Mouse (Mus musculus): ENCODE measurements around the gene Abca6. TPM values are rescaled to one million over a fixed set of nuclear protein-coding genes. Genes with fewer than 3 reads are reported as not detected.

The Abca6 gene
- polyA plus RNA-seq (2012; ENCODE audit: insufficient read depth, insufficient read length, low replicate concordance, missing spikeins) = not detected in 2 replicates

GRCm38 (mm10) chr11:110251534-110251933 lies at the start of gene Abca6:
Gene Abca6 (minus strand): TSS chr11:110251776.
- Histone ChIP-seq H3K27ac (ENCODE audit: insufficient read depth, low read depth, low read length) (no peak within 1 kb of the TSS), H3K4me1 (ENCODE audit: control insufficient read depth, insufficient read depth, low read length) (no peaks in the 10 kb centered on the region), H3K4me3 (ENCODE audit: insufficient read depth, low read depth, low read length) (peak within 1 kb of the TSS; percentile 6; the same call in 1 of the 2 replicates)
- TF ChIP-seq POLR2A (IDR thresholded peaks at IDR 0.05; ENCODE audit: insufficient read depth, low read depth, low read length) (no peak), CTCF (IDR thresholded peaks at IDR 0.05; ENCODE audit: insufficient read depth, low read depth, low read length) (no peak)
- WGBS = 8% methylated on average over 8 of the region's 8 CpGs

DNA sequence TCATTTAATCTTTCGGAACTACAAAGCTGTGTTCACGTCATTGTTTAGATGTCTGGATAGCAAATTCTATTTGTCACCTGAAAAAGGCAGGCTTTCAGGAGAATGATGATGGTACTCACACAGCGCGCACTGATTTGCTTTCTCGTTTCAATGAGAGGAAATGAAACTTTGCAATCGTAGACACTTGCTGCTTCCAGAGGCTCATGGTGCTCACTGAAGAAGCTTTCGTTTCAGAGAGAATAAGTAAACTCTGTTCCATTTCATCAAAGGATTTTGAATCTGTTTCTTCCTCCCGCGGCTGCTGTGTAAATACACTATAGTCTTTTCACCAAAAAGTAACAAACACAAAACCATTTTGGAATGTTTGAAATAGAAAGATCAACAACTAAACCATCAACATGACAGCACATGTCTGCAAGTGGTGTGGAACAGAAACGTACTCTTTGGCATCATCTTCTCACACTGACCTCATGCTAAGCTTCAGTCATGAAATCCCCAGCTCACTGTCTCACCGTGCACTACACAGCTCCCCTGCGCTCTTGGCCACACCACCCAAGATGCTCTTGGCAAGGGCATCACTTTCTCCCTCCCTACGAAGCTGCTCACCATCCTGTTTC lies 46.4 kb upstream of the Abca6 start:
- H3K4me1 ChIP-seq (ENCODE audit: control insufficient read depth, insufficient read depth, low read length) = no peaks in the 10 kb centered on the region
- TF ChIP-seq CTCF (IDR thresholded peaks at IDR 0.05; ENCODE audit: insufficient read depth, low read depth, low read length) (no peak), POLR2A (IDR thresholded peaks at IDR 0.05; ENCODE audit: insufficient read depth, low read depth, low read length) (no peak)
- H3K27ac ChIP-seq (ENCODE audit: insufficient read depth, low read depth, low read length) = no peak overlapping the region
- 85% methylated on average over 13 of the region's 13 CpGs for WGBS
- H3K4me3 ChIP-seq (ENCODE audit: insufficient read depth, low read depth, low read length) = no peak overlapping the region

GRCm38 (mm10) chr11:110290586-110290985 lies 39.0 kb upstream of the Abca6 start:
- 81% methylated on average over 2 of the region's 2 CpGs for WGBS
- no peak overlapping the region for H3K27ac ChIP-seq (ENCODE audit: insufficient read depth, low read depth, low read length)
- TF ChIP-seq CTCF (IDR thresholded peaks at IDR 0.05; ENCODE audit: insufficient read depth, low read depth, low read length) = no peak
- TF ChIP-seq POLR2A (IDR thresholded peaks at IDR 0.05; ENCODE audit: insufficient read depth, low read depth, low read length) = no peak

GRCm38 (mm10) chr11:110288423-110288822 lies 36.8 kb upstream of the Abca6 start:
- Histone ChIP-seq H3K27ac (ENCODE audit: insufficient read depth, low read depth, low read length) (no peak overlapping the region), H3K4me1 (ENCODE audit: control insufficient read depth, insufficient read depth, low read length) (no peaks in the 10 kb centered on the region), H3K4me3 (ENCODE audit: insufficient read depth, low read depth, low read length) (no peak overlapping the region)
- WGBS = 96% methylated on average over 3 of the region's 3 CpGs
- TF ChIP-seq POLR2A (IDR thresholded peaks at IDR 0.05; ENCODE audit: insufficient read depth, low read depth, low read length) (no peak), CTCF (IDR thresholded peaks at IDR 0.05; ENCODE audit: insufficient read depth, low read depth, low read length) (no peak)

More at GRCm38 (mm10) chr11:110290586-110290985, 39.0 kb upstream of the Abca6 start:
- no peak overlapping the region for H3K4me3 ChIP-seq (ENCODE audit: insufficient read depth, low read depth, low read length)
- H3K4me1 ChIP-seq (ENCODE audit: control insufficient read depth, insufficient read depth, low read length) = no peaks in the 10 kb centered on the region

DNA sequence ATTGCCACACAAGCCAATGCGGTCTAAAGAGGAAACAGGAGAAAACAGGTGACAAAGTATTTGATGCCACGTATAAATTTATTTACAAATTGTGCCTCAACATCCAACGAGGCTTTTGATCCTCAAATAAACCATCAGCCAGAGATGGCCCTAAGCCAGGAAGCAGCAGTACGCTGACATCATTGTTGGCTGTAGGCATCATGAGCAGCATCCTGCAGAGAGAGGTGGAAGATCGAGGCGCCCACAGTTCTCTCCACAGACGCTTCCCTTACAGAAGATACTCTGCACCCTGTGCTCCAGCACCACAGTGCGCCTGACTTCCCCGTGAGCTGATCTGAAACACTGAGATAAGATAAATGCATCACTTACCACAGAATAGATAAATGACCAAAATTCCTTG lies 36.1 kb upstream of the Abca6 start:
- H3K4me1 ChIP-seq (ENCODE audit: control insufficient read depth, insufficient read depth, low read length) = no peaks in the 10 kb centered on the region
- H3K27ac ChIP-seq (ENCODE audit: insufficient read depth, low read depth, low read length) = no peak overlapping the region
- no peak overlapping the region for H3K4me3 ChIP-seq (ENCODE audit: insufficient read depth, low read depth, low read length)
- TF ChIP-seq POLR2A (IDR thresholded peaks at IDR 0.05; ENCODE audit: insufficient read depth, low read depth, low read length) = no peak
- no peak for TF ChIP-seq CTCF (IDR thresholded peaks at IDR 0.05; ENCODE audit: insufficient read depth, low read depth, low read length)
- 54% methylated on average over 9 of the region's 9 CpGs for WGBS

DNA sequence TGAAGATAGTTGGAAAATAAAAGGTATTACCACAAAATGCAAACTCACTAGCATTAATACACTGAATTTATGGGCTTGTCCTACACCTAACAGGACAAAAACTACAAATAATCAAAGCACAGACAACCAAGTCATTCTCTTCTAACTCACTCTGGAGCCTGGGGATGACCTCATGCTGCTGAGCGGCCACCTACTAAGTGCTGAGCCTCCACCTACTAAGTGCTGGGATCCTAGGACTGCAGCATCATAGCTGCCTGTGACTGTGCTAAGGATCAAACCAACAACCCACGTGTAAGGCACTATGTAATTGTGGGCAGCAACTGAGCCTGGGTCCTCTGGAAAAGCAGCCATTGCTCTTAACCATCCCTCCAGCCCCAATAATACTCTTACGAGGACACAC lies 34.8 kb upstream of the Abca6 start:
- WGBS = 85% methylated on average over 3 of the region's 3 CpGs
- H3K4me3 ChIP-seq (ENCODE audit: insufficient read depth, low read depth, low read length) = no peak overlapping the region
- H3K4me1 ChIP-seq (ENCODE audit: control insufficient read depth, insufficient read depth, low read length) = no peaks in the 10 kb centered on the region
- no peak overlapping the region for H3K27ac ChIP-seq (ENCODE audit: insufficient read depth, low read depth, low read length)
- TF ChIP-seq CTCF (IDR thresholded peaks at IDR 0.05; ENCODE audit: insufficient read depth, low read depth, low read length) (no peak), POLR2A (IDR thresholded peaks at IDR 0.05; ENCODE audit: insufficient read depth, low read depth, low read length) (no peak)

DNA sequence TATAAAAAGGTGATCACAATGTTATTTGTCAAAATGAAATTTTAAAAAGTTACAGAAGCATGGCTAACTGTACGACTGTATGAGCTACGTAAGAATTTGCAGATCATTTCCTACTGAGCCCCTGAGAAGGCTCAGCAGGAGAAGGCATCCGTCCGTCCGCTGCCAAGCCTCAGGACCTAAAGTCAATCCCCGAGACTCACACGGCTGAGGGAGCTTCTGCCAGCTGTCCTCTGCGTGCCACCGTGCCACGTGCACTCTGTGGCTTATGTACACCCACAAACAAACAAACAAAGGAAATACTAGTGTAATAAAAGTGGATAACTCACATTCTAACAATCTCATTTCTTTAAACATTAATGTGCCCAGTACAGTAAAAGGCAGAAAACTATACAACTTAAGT lies 33.3 kb upstream of the Abca6 start:
- TF ChIP-seq POLR2A (IDR thresholded peaks at IDR 0.05; ENCODE audit: insufficient read depth, low read depth, low read length) (no peak), CTCF (IDR thresholded peaks at IDR 0.05; ENCODE audit: insufficient read depth, low read depth, low read length) (no peak)
- Histone ChIP-seq H3K27ac (ENCODE audit: insufficient read depth, low read depth, low read length) (no peak overlapping the region), H3K4me3 (ENCODE audit: insufficient read depth, low read depth, low read length) (no peak overlapping the region), H3K4me1 (ENCODE audit: control insufficient read depth, insufficient read depth, low read length) (no peaks in the 10 kb centered on the region)
- WGBS = 71% methylated on average over 10 of the region's 10 CpGs

- 92% methylated on average over 9 of the region's 9 CpGs for WGBS
- no peak for TF ChIP-seq POLR2A (IDR thresholded peaks at IDR 0.05; ENCODE audit: insufficient read depth, low read depth, low read length)
- TF ChIP-seq CTCF (IDR thresholded peaks at IDR 0.05; ENCODE audit: insufficient read depth, low read depth, low read length) = no peak
- H3K4me1 ChIP-seq (ENCODE audit: control insufficient read depth, insufficient read depth, low read length) = no peaks in the 10 kb centered on the region
- H3K4me3 ChIP-seq (ENCODE audit: insufficient read depth, low read depth, low read length) = no peak overlapping the region
- no peak overlapping the region for H3K27ac ChIP-seq (ENCODE audit: insufficient read depth, low read depth, low read length)
Measured at GRCm38 (mm10) chr11:110284185-110284787, 32.7 kb upstream of the Abca6 start.

DNA sequence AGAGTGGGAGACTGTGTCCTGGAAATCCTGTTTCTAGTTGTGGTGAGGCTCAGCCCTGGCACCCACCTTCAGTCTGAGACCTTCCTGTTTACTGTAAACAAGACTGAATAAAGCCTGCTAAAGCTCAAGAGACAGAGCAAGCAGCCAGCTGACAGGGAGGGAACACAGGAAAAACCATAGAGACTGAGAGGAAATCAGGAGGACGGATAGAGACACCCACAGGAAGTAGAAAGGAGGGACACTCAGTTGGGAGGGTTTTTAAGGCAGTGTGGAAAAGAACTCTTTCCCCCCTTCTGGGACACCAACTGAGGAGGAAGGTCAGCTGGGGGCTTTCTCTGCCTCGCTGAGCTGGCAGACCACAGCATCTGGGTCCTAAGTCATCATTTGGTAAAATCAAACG lies 23.2 kb upstream of the Abca6 start:
- Histone ChIP-seq H3K4me3 (ENCODE audit: insufficient read depth, low read depth, low read length) (no peak overlapping the region), H3K27ac (ENCODE audit: insufficient read depth, low read depth, low read length) (no peak overlapping the region), H3K4me1 (ENCODE audit: control insufficient read depth, insufficient read depth, low read length) (no peaks in the 10 kb centered on the region)
- WGBS = 78% methylated on average over 3 of the region's 3 CpGs
- TF ChIP-seq CTCF (IDR thresholded peaks at IDR 0.05; ENCODE audit: insufficient read depth, low read depth, low read length) (no peak), POLR2A (IDR thresholded peaks at IDR 0.05; ENCODE audit: insufficient read depth, low read depth, low read length) (no peak)

All from olfactory bulb, adult 2 months (tissue).